Mouse (Mus musculus): ENCODE measurements around the gene Chd6. TPM values are rescaled to one million over a fixed set of nuclear protein-coding genes. Genes with fewer than 3 reads are reported as not detected.

Chd6 gene
- polyA plus RNA-seq, 1 experiment: 5.4 TPM

DNA sequence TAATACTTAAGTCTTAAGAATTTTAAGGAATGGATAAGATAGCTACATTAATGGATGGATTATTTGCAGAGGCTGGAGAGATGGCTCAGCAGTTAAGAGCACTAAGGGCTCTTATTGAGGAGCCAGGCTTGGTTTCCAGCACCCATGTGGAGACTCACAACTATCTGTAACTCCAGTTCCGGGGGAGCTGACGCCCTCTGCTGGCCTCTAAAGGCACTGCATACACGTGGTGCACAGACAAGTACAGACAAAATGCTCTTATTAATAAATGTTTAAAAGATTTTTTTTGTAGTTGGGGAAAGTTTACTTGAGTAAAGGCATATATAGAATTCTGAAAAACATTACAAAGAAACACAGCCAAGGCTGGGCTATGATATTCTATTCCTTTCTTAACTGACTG is 66.0 kb downstream of the Chd6 start:
- H3K4me3 ChIP-seq (replicated peaks): no peak overlapping the region
- H3K4me1 ChIP-seq: peaks cover 46% of the 10 kb centered on the region
- no peaks in the 10 kb centered on the region for H3K9me3 ChIP-seq
- H3K36me3 ChIP-seq (replicated peaks; ENCODE audit: low read length): peaks cover 73% of the 10 kb centered on the region
- no peaks in the 10 kb centered on the region for H3K27me3 ChIP-seq (replicated peaks)
- TF ChIP-seq FLI1 (IDR thresholded peaks at IDR 0.05; ENCODE audit: low read length): no peak
- no peak for TF ChIP-seq GATA1 (IDR thresholded peaks at IDR 0.05; ENCODE audit: borderline replicate concordance, low read length)

DNA sequence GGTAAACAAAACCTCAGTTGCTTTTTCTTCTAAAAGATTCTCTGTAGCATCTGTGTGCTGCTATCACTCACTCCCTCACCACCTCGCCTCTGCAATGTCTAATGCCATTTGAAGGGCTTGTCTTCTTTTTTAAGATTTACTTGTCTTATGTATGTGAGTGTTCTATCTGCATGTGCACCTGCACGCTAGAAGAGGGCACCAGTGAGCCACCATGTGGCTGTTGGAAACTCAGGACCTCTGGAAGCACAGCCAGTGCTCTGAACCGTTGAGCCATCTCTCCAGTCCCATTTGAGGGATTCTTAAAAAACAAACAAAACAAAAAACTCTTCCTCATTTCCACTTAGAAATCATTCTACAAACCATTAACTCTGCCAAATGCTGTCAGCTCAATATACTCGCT is 68.1 kb downstream of the Chd6 start:
- TF ChIP-seq GATA1 (IDR thresholded peaks at IDR 0.05; ENCODE audit: borderline replicate concordance, low read length): no peak
- TF ChIP-seq FLI1 (IDR thresholded peaks at IDR 0.05; ENCODE audit: low read length): no peak
- H3K4me3 ChIP-seq (replicated peaks): no peak overlapping the region
- H3K36me3 ChIP-seq (replicated peaks; ENCODE audit: low read length): peaks cover 79% of the 10 kb centered on the region
- no peaks in the 10 kb centered on the region for H3K9me3 ChIP-seq
- no peaks in the 10 kb centered on the region for H3K27me3 ChIP-seq (replicated peaks)
- peaks cover 30% of the 10 kb centered on the region for H3K4me1 ChIP-seq

DNA sequence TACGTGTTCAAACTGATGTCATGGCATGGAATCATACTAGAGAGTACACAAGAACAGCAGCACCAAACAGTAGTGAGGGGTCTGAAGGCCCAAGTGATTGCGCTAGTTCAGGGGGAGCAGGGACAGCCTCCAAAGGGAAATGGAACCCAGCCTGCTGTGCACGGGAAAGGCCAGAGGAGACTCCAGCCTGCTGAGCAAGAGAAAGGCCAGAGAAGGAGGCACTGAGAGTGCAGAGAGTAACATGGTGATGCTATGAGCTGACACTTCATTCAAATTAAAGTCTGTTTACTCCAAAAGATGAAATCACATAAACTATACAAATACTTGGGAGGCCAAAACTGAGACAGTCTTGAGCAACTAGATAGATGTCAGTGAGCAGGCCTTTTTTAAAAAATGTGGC is 71.1 kb downstream of the Chd6 start:
- Histone ChIP-seq H3K4me1 (peaks cover 16% of the 10 kb centered on the region), H3K36me3 (replicated peaks; ENCODE audit: low read length) (peaks cover 82% of the 10 kb centered on the region), H3K4me3 (replicated peaks) (no peak overlapping the region), H3K9me3 (no peaks in the 10 kb centered on the region), H3K27me3 (replicated peaks) (no peaks in the 10 kb centered on the region)
- TF ChIP-seq GATA1 (IDR thresholded peaks at IDR 0.05; ENCODE audit: borderline replicate concordance, low read length) (no peak), FLI1 (IDR thresholded peaks at IDR 0.05; ENCODE audit: low read length) (no peak)

DNA sequence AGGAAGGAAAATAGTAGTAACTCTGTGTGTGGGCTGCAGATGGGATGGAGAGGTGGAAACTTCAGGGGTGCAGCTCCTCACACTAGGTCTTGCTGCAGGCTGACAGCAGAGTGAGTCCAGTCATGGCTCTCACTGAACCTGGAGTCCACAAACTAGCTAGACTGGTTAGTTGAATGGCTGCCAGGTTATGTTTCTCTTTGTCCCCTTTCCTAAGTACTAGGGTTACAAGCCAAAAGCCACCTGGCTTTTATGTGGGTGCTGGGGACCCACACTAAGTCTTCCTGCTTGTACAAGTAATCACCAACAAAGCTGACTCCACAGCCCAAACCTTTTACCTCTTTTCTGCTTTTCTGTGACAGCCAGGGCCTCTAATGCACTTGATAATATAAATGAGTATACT is 75.7 kb downstream of the Chd6 start:
- no peak overlapping the region for H3K4me3 ChIP-seq (replicated peaks)
- 0 out of 2 replicates have a peak, but pooled peaks cover 3% of the 10 kb centered on the region for H3K4me1 ChIP-seq
- H3K9me3 ChIP-seq: no peaks in the 10 kb centered on the region
- TF ChIP-seq GATA1 (IDR thresholded peaks at IDR 0.05; ENCODE audit: borderline replicate concordance, low read length): no peak
- no peak for TF ChIP-seq FLI1 (IDR thresholded peaks at IDR 0.05; ENCODE audit: low read length)
- H3K36me3 ChIP-seq (replicated peaks; ENCODE audit: low read length): peaks cover 78% of the 10 kb centered on the region
- no peaks in the 10 kb centered on the region for H3K27me3 ChIP-seq (replicated peaks)

DNA sequence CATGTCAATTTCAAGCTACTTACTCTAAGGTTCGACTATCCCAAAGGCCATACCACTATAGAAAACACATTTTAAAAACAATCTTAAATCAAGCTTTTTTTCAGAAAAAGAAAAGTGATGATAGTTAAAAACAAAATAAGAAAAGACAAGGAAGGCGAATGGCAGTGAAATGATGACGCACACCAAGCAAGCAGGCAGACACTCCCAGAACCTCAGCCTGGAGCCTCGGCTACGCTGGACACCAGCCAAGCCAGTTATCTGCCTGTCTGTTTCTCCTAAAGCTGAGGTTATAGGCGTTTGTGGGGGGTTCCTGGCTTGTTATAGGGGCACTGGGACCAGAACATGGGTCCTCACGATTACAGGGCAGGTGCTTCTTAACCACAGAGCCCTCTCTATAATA is 76.5 kb downstream of the Chd6 start:
- no peak for TF ChIP-seq FLI1 (IDR thresholded peaks at IDR 0.05; ENCODE audit: low read length)

DNA sequence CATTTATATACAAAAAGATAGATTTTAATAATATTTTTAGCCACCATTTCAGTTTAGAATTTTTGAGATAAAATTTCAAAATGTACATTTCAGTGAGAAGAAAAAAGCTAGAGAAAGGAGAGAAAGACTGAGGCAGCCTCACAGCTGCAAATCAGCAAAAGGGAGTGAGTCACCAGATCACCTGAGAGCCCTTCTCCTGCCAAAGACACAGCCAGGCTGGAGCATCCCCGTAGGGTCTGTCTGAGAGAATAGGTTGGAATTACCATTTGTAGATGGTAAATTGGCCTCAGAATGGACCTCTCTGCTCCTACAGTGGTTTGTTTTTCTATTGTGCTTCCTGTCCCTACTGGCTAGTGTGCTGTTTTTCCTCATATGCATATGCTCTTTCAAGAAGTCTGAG is 84.3 kb downstream of the Chd6 start:
- Histone ChIP-seq H3K4me3 (replicated peaks) (no peak overlapping the region), H3K9me3 (no peaks in the 10 kb centered on the region), H3K27me3 (replicated peaks) (no peaks in the 10 kb centered on the region), H3K36me3 (replicated peaks; ENCODE audit: low read length) (peaks cover 92% of the 10 kb centered on the region), H3K4me1 (no peaks in the 10 kb centered on the region)
- no peak for TF ChIP-seq FLI1 (IDR thresholded peaks at IDR 0.05; ENCODE audit: low read length)
- no peak for TF ChIP-seq GATA1 (IDR thresholded peaks at IDR 0.05; ENCODE audit: borderline replicate concordance, low read length)

More for the DNA sequence above, 76.5 kb downstream of the Chd6 start:
- H3K27me3 ChIP-seq (replicated peaks): no peaks in the 10 kb centered on the region
- no peak overlapping the region for H3K4me3 ChIP-seq (replicated peaks)
- peaks cover 78% of the 10 kb centered on the region for H3K36me3 ChIP-seq (replicated peaks; ENCODE audit: low read length)
- no peaks in the 10 kb centered on the region for H3K9me3 ChIP-seq
- H3K4me1 ChIP-seq: 0 out of 2 replicates have a peak, but pooled peaks cover 3% of the 10 kb centered on the region

DNA sequence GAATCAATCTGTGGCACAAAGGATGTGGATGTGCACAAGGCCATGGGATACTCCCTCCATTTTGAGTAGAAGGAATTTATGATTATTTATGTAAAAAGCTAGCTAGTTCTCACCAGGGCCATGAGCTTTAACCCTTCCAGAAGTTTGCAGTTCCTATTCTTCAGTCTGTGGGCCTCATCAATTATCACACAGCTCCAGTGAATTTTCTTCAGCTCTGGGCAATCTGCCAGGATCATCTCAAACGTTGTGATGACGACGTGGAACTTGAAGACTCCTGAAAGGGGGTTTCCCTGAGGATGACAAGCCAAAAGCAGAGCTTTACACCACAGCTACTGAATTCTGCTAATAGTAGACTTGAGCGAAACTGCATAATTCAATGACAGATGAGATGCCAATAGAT is 91.0 kb downstream of the Chd6 start:
- H3K4me1 ChIP-seq: peaks cover 6% of the 10 kb centered on the region
- H3K27me3 ChIP-seq (replicated peaks): no peaks in the 10 kb centered on the region
- H3K36me3 ChIP-seq (replicated peaks; ENCODE audit: low read length): peaks cover 94% of the 10 kb centered on the region
- TF ChIP-seq GATA1 (IDR thresholded peaks at IDR 0.05; ENCODE audit: borderline replicate concordance, low read length) (no peak), FLI1 (IDR thresholded peaks at IDR 0.05; ENCODE audit: low read length) (no peak)
- H3K9me3 ChIP-seq: no peaks in the 10 kb centered on the region
- no peak overlapping the region for H3K4me3 ChIP-seq (replicated peaks)

DNA sequence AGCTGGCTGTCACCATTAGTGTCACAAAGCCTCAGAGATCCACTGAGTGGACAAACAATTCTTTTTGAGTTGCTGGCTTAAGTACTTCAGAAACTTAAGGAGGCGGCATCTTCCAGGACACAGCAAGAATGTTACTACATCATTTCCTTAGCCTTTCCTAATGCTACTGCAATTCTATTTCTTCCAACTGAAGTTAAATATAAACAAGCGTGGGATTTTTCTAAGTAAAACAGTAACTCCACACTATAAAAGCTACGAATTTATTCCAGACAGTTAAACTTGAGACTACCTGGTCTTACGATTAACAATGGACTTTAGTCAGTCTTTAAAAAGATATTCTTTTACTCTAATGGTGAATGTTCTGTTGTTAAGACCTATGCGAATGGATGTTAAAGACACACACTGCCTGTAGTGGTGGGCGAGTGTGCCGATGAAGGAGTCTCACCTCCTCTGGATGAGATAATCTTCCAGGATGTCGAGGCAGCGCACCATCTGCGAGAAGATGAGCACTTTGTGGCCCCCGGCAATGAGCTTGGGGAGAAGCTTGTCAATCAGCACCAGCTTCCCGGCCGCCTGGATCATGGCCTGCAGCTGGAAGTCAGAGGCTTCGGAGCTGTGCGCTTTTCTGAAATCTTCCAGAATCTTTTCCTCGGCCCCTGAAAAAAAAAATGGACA is 96.2 kb downstream of the Chd6 start:
- TF ChIP-seq FLI1 (IDR thresholded peaks at IDR 0.05; ENCODE audit: low read length) (no peak), GATA1 (IDR thresholded peaks at IDR 0.05; ENCODE audit: borderline replicate concordance, low read length) (no peak)
- H3K9me3 ChIP-seq: no peaks in the 10 kb centered on the region
- no peaks in the 10 kb centered on the region for H3K27me3 ChIP-seq (replicated peaks)
- H3K4me1 ChIP-seq: peaks cover 14% of the 10 kb centered on the region
- H3K4me3 ChIP-seq (replicated peaks): no peak overlapping the region
- H3K36me3 ChIP-seq (replicated peaks; ENCODE audit: low read length): peaks cover 98% of the 10 kb centered on the region

DNA sequence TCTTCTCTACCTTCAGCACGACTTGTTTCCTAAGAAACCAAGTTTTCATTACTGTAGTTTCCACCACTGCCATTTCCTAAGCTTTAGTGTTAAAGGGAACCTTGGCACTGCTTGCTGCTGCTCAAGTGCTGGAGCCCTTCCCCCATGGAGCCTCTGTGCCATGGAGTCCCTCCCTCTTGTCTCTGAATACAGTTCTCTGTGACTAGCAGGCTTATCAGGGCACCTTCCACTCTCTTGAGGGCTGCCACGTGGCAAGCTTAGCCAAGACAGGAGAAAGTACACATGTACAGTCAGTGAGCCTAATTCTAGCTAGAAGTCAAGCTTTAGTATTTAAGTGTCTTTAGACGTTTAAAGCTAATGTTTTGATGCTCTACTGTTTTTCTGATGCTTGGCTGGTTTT is 104.5 kb downstream of the Chd6 start:
- peaks cover 69% of the 10 kb centered on the region for H3K36me3 ChIP-seq (replicated peaks; ENCODE audit: low read length)
- H3K27me3 ChIP-seq (replicated peaks): no peaks in the 10 kb centered on the region
- H3K4me1 ChIP-seq: peaks cover 22% of the 10 kb centered on the region
- no peak overlapping the region for H3K4me3 ChIP-seq (replicated peaks)
- TF ChIP-seq FLI1 (IDR thresholded peaks at IDR 0.05; ENCODE audit: low read length) (no peak), GATA1 (IDR thresholded peaks at IDR 0.05; ENCODE audit: borderline replicate concordance, low read length) (no peak)
- no peaks in the 10 kb centered on the region for H3K9me3 ChIP-seq

DNA sequence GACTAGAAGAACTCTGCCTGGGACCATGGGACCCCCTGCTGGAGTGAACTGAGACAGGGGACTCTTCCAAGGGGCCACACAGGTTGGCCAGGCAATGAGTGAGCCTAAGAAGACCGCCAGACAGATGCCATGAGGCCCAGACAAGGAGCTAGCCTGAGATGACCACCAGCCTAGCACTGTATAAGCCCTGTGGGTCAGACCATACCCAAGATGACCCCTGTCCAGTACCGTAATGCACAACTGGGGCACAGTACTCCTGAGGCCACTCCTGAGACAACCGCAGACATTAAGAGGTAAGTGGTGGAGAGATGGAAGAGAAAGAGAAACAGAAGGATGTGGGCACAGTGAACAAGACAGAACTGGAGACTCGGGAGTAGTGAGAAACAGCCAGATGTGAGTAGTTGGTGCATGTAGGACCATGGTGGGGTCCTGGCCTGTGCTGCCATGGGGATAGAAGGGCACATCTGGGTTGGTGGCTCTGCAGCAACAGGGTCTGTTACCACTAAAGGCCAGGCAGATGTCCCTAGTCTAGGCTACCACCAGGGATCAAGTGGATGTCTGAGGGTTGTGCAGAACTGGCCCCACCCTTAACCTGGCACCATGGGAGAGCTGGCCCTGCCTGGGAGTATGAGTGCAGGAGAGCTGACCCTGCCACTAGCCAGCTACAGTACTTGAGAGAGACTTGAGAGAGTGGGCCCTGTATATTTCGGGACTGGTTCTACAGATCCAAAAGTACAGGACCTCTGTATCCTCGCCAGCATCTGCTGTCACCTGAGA is 111.7 kb downstream of the Chd6 start:
- peaks cover 20% of the 10 kb centered on the region for H3K4me1 ChIP-seq
- H3K27me3 ChIP-seq (replicated peaks): no peaks in the 10 kb centered on the region
- TF ChIP-seq GATA1 (IDR thresholded peaks at IDR 0.05; ENCODE audit: borderline replicate concordance, low read length): no peak
- TF ChIP-seq FLI1 (IDR thresholded peaks at IDR 0.05; ENCODE audit: low read length): no peak
- no peak overlapping the region for H3K4me3 ChIP-seq (replicated peaks)
- no peaks in the 10 kb centered on the region for H3K9me3 ChIP-seq
- peaks cover 41% of the 10 kb centered on the region for H3K36me3 ChIP-seq (replicated peaks; ENCODE audit: low read length)
